Mouse (Mus musculus) megakaryocyte, embryonic 14.5 days (primary cell): Measurements from ENCODE around the gene Pold1. TPM values are rescaled to one million over a fixed set of nuclear protein-coding genes. Genes with fewer than 3 reads are reported as not detected.

ENCODE experiments used
- H3K27me3 ChIP-seq: replicated peaks from 2 replicates; pipeline ENCODE3; 2012; ENCODE audit warnings: inconsistent platforms
- H3K36me3 ChIP-seq: replicated peaks from 2 replicates; pipeline ENCODE3; 2012; ENCODE audit warnings: low read length, inconsistent platforms, mixed read lengths
- H3K4me1 ChIP-seq: 2 replicates; pipeline ENCODE4 v1.6.1; 2012; ENCODE audit warnings: inconsistent platforms
- H3K4me3 ChIP-seq: replicated peaks from 2 replicates; pipeline ENCODE3; 2012; ENCODE audit warnings: moderate library complexity, mild to moderate bottlenecking, inconsistent platforms
- H3K9me3 ChIP-seq: 2 replicates; pipeline ENCODE4 v1.6.1; 2012; ENCODE audit warnings: inconsistent platforms
- FLI1 ChIP-seq: IDR thresholded peaks from 2 replicates; pipeline ENCODE4 v1.6.1; 2012; ENCODE audit warnings: low read length, inconsistent platforms, mixed read lengths
- GATA1 ChIP-seq: IDR thresholded peaks from 3 replicates; pipeline ENCODE4 v1.6.1; 2012; ENCODE audit warnings: mixed read lengths, low read length, inconsistent platforms, borderline replicate concordance
- polyA plus RNA-seq: library from polyadenylated mRNA; stranded (reverse); fragments of >175 nt; gene quantifications from 2 replicates; pipeline ENCODE4 v1.2.3, GENCODE M21; 2012; ENCODE audit warnings: low replicate concordance; ENCODE audit not compliant: insufficient read depth

Gene Pold1
- polyA plus RNA-seq, 1 experiment, result 61.8 TPM

- H3K27me3 ChIP-seq, result peaks cover 12% of the 10 kb centered on the region
- H3K36me3 ChIP-seq, result no peaks in the 10 kb centered on the region
- H3K9me3 ChIP-seq, result no peaks in the 10 kb centered on the region; the same call in 1 of the 2 replicates
- no peak overlapping the region for H3K4me3 ChIP-seq
- H3K4me1 ChIP-seq, result peaks cover 4% of the 10 kb centered on the region; the same call in 1 of the 2 replicates
- no peak for TF ChIP-seq GATA1
- TF ChIP-seq FLI1, result no peak
These were observed 15.8 kb upstream of the Pold1 start for GRCm38 (mm10) chr7:44564486-44564885.

DNA sequence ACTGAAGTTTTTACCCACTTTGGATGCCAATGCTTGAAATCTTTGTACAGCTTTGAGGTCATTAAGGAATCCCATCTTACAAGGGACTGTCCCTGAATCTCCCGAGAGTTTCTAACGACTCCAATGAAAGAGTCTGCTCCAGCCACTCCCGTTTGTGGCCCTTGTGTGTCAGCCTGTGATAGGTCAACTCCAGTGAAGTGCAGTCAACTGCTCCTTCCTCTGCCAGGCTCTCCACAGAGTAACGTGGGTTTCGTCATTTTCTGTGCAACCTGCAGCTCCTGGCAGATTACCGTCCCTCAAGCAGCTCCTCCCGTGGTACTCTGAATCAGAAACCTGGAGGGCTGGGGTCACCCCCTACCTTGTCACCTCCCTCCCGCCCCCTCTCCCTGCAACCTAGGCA, 14.6 kb upstream of the Pold1 start:
- TF ChIP-seq FLI1 (no peak), GATA1 (no peak)
- no peaks in the 10 kb centered on the region for H3K9me3 ChIP-seq
- H3K4me1 ChIP-seq, result peaks cover 4% of the 10 kb centered on the region; the same call in 1 of the 2 replicates
- peaks cover 6% of the 10 kb centered on the region for H3K27me3 ChIP-seq
- no peaks in the 10 kb centered on the region for H3K36me3 ChIP-seq
- no peak overlapping the region for H3K4me3 ChIP-seq

DNA sequence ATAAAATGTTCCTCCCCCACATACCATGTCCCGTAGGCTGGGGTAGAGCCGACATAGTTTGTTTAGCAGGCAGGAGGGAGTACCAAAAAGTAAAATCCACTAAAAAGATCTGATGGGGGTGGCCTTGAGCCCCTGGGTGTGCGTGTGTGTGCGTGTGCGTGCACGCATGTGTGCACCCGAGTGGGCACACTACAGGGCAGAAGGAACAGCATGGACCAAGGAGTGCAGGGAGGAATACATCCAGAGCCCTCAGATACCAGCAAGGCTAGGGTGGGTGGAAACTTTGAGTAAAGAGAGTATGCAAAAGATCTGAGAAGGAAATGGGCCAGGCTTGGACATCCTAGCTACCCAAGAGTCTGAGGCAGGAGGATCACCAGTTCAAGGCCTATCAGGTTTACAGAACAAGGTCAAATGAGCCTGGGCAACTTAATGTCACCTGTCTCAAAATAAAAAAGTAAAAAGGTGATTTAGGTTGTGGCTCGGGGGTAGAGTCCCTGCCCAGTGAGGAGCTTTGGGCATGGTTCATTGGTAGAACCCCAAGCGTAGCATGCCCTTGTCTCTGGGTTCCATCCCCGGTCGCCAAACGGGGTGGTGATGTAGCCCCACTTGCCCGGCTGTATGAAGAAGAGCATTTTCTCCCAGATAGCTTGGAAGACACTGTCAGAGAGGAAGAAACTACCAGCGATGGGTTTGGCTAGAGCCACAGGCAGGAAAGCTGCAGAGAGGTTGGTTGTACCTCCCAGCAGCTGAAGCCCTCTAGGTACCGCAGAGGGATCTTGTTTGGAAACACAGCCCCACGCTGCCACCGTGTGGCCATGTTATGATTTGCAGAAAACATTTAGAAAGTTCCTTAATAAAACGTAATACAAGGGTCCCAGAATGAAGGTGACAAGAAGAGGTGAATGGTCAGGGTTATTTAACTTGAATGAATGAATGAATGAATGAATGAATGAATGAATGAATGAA, 12.1 kb upstream of the Pold1 start:
- Histone ChIP-seq H3K36me3 (no peaks in the 10 kb centered on the region), H3K9me3 (no peaks in the 10 kb centered on the region), H3K27me3 (peaks cover 5% of the 10 kb centered on the region), H3K4me1 (peaks cover 12% of the 10 kb centered on the region; the same call in 1 of the 2 replicates), H3K4me3 (no peak overlapping the region)
- TF ChIP-seq GATA1 (no peak), FLI1 (no peak)

GRCm38 (mm10) chr7:44557629-44558028, 9.0 kb upstream of the Pold1 start:
- H3K9me3 ChIP-seq, result no peaks in the 10 kb centered on the region
- no peaks in the 10 kb centered on the region for H3K27me3 ChIP-seq

GRCm38 (mm10) chr7:44553826-44554225, 5.2 kb upstream of the Pold1 start, which contains the start of gene Nr1h2:
Gene Nr1h2, minus strand, starts transcription at chr7:44553951.
- TF ChIP-seq FLI1 (peak; percentile 100), GATA1 (no peak)
- peaks cover 40% of the 10 kb centered on the region for H3K4me1 ChIP-seq
- no peaks in the 10 kb centered on the region for H3K27me3 ChIP-seq

More at GRCm38 (mm10) chr7:44557629-44558028, 9.0 kb upstream of the Pold1 start:
- peaks cover 19% of the 10 kb centered on the region for H3K4me1 ChIP-seq
- TF ChIP-seq FLI1 (no peak), GATA1 (no peak)
- H3K4me3 ChIP-seq, result no peak overlapping the region
- peaks cover 4% of the 10 kb centered on the region for H3K36me3 ChIP-seq

DNA sequence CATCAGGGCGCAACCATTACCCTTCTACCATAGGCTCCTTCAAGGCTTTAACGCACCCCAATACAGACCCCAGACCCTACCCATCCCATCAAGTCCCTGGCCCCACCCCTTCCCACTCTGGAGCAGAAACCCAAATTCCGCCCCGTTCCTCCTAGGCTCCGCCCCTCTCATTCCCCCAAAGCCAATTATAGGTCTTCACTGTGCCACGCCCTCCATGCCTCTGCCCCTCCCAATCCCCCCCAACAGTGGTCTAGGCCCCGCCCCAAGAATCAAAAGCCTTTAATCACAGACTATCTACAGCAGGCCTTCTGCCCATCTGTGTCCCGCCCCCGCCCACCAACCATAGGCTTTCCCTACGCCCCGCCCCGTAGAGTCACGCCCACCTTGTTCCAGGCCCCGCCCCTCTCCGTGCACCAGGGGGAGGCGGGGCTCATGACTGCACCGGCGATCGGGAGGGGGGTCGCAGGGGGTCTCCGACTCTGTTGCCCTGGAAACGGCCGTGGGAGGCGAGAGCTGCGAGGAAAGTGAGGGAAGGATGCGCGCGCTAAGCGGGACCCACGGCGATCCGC, 4.6 kb upstream of the Pold1 start:
- TF ChIP-seq GATA1 (no peak), FLI1 (no peak)
- peaks cover 38% of the 10 kb centered on the region for H3K36me3 ChIP-seq
- H3K27me3 ChIP-seq, result no peaks in the 10 kb centered on the region
- H3K4me3 ChIP-seq, result peak overlapping the region; percentile 100
- peaks cover 43% of the 10 kb centered on the region for H3K4me1 ChIP-seq
- no peaks in the 10 kb centered on the region for H3K9me3 ChIP-seq

More at GRCm38 (mm10) chr7:44553826-44554225, 5.2 kb upstream of the Pold1 start, which contains the start of gene Nr1h2:
- Histone ChIP-seq H3K36me3 (peaks cover 38% of the 10 kb centered on the region), H3K9me3 (no peaks in the 10 kb centered on the region), H3K4me3 (peak within 1 kb of the TSS; percentile 100)

DNA sequence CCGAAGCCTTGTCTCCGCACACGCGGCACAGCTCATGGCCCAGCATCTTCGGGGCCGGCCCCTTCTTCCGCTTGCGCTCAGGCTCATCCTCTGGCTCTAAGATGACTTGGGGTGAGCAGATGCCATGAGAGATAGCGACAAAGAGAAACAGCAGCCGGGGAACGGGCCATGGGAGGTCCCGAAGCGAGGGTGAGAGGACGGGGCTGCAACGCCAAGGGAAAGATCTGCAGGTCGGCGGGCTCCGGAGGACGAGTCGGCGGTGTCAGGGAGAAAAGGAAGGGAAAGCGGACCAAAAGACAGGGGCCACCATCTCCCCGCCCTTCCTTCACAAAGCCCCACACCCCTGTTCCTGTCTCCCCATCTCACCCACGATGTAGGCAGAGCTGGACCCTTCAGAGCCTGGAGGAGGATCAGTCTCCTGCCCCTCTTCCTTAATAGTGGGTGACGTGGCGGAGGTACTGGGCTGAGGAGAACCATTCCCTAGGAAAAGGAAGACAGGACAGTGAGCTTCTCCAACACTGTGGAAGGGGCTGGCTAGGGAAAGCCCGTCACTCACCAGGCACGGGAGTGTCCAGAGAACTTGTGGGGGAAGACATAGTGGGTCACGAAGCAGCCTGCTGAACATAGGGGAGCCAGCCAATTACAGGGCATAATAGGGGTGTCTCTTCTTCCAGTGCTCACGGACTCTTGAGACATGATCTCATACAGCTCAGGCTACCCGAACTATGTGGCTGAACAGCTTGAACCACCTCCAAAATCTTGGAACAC, 3.7 kb upstream of the Pold1 start:
- Histone ChIP-seq H3K27me3 (no peaks in the 10 kb centered on the region), H3K36me3 (peaks cover 38% of the 10 kb centered on the region), H3K4me3 (peak overlapping the region; percentile 100), H3K4me1 (peaks cover 53% of the 10 kb centered on the region), H3K9me3 (no peaks in the 10 kb centered on the region)
- TF ChIP-seq FLI1, result no peak
- TF ChIP-seq GATA1, result no peak

DNA sequence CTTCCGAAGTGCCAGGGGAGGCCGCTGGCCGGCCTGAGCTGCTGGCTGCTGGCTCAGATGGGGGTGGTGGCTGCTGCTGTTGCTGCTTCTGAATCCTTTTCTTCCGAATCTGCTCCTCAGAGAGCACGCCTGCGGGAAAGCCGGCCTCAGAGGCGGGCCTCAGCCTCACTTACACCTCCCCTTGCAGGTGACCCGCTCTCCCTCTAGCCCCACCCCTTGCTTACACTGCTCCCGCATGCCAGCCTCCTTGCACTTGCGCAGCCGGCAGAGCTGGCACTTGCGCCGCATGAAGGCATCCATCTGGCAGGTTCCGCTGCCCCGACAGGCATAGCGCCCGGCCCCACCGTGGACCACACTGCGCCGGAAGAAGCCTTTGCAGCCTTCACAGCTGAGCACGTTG, 3.1 kb upstream of the Pold1 start:
- no peak overlapping the region for H3K4me3 ChIP-seq
- TF ChIP-seq FLI1 (no peak), GATA1 (no peak)
- H3K4me1 ChIP-seq, result peaks cover 54% of the 10 kb centered on the region
- H3K27me3 ChIP-seq, result no peaks in the 10 kb centered on the region
- no peaks in the 10 kb centered on the region for H3K9me3 ChIP-seq
- peaks cover 38% of the 10 kb centered on the region for H3K36me3 ChIP-seq

GRCm38 (mm10) chr7:44551301-44551700, 2.7 kb upstream of the Pold1 start:
- Histone ChIP-seq H3K9me3 (no peaks in the 10 kb centered on the region), H3K27me3 (no peaks in the 10 kb centered on the region), H3K4me1 (peaks cover 53% of the 10 kb centered on the region), H3K36me3 (peaks cover 38% of the 10 kb centered on the region), H3K4me3 (no peak overlapping the region)
- TF ChIP-seq FLI1 (no peak), GATA1 (no peak)
